Mouse (Mus musculus) embryo, embryonic 11 days (tissue): ENCODE results near the gene Fam174a.
A peak's percentile ranks its signal among the peaks of the same experiment; 100 is the strongest.

Experiments used
- DNase-seq: peaks from one replicate; pipeline ENCODE4 v3.0.0-alpha.2; 2015

The Fam174a gene

DNA sequence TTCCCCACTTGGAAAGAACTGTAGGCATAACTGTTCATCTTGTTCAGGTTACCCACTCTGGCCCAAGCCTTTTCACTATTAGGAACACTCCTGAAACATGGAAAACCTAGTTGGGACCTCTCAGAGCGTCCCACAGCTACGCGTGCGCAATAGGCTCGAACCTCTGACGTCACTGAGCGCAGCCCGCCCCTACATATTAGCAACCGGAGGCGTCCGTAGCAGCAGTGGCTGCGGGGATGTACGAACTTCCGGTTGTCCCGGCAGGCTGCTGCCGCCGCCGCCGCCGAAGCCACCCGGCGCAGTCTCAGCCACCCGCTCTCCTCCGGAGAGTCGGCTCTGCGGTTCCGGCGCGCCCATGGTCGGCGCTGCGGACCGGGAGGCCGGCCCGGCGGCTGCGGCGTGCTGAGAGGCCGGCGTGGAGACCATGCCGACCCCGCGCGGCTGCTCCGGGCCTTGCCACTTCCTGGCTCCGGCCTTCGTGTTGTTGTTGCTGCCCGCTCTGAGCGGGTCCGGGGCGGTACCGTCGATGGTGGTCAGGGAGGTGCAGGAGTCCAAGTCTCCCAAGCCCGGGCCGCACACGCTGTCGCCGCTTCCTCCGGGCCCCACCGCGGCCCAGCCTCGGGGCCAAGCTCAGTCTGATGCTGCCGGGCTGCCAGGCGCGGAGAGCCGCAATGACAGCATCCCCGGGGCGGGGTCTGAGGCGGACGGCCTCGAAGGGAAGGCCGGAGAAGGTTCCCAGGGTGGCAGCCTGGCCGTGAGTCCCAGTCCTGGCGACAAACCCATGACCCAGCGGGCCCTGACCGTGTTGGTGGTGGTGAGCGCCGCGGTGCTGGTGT is at the start of gene Fam174a:
Fam174a (plus strand) TSS at position 231 of the 836 bp plus-strand sequence.
- DNase-seq = peak; percentile 95

DNA sequence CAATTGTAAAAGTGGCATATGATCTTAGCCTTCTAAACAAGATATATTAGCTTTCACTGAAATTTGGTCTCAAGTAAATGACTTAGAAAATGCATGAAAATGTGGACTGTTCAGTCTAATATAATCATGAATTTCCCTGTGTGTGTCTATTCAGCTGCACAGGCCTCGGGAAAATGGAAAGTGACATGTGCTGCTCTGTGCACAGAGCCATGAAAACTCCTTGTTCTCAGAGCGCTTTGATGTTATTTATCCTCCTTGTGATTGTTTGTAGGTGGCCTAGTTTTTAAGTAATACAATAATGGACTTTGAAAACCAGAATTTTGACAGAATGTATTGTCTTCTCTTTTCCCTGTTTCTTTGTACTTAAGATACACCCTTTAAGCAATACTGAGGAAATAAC is 49.6 kb upstream of the Fam174a start:
- no peak for DNase-seq

DNA sequence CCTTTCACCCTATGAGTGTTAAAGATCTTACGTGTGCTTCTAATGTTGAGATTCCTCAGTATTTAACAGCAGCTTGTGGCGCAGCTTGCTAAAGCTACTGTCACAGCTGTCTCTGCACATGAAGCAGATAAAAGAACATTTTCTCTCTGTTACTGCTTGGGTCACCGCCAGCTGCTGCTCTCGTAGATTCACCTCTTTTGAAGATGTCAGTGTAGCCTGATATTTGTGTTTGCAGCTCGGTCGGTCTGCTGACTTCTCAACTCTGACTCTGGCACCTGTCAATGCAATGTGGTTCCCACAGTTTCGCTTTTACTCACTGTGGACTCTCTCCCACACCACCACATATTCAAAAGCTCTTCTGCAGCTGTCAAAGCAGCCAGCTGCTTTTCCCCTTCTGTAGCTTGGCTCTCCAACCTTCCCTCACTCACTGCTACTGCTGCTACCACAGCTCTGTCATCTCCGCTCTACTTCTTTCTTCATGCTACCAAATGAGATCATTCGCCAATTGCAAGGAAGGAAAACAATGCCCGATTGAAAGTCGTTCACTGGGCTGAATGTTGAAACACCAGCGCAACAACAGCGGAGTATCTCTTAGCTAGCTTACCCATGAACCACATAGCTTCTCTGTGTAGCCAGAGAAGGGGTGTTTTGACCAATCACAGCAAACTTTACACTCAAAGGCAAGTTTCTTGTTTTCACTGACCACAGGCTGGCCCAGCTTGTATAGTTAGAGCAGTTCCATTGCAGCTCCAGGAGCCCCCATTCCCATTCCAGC is 45.3 kb upstream of the Fam174a start:
- no peak for DNase-seq

DNA sequence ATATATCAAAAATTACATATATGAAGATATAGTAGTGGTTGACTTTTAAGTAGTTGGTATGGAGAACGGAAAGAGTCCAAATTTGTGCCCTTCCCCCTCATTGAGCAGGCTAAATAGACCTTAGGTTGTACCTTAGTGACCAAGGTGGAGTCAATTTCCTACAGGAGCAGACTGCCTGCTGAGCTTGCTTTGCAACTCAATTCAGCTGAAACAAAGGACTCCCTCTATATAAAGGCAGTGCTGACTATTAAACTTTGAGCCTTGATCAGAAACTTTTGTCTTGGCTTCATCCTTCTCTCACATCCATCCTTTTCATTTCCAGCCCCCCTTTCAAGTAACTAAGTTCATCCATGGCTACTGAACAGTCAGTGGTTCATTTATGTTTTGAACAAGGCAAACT is 40.1 kb upstream of the Fam174a start:
- DNase-seq = no peak

DNA sequence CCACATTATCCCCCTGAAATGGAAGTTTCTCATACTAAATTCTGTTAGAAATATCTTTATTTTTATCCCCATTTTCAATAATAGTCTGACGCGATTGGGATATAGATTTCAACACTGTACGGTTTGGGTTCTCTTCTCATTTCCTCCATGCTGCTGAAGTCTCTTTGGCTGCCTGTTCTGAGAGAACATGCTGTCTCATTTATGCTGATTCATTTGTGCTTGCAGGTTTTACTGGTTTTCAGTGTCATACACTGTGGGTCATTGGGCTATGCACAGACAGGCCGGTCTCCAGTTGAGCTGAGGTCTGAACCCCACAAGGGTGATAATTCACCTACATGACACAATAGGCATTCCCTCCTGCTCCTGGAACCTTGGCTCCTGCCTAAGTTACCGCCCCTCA is 5.1 kb upstream of the Fam174a start:
- DNase-seq = no peak

DNA sequence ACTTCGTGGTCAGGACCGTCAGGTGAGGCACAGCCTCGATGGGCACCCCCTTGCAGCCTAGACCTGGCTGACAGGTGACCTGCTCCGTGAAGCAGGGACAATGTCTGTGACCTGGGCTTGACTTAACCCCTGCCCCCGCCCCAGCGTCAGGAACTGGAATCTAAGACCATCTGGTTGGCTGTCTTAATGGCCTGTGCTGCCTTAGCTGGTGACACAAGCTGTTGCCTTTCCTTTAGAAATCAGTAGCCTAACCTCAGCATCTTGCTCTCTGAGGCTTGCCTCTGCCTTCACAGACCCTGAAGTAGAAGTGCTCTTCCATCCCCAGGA is 769 bp downstream of the Fam174a start:
- DNase-seq = peak; percentile 30

DNA sequence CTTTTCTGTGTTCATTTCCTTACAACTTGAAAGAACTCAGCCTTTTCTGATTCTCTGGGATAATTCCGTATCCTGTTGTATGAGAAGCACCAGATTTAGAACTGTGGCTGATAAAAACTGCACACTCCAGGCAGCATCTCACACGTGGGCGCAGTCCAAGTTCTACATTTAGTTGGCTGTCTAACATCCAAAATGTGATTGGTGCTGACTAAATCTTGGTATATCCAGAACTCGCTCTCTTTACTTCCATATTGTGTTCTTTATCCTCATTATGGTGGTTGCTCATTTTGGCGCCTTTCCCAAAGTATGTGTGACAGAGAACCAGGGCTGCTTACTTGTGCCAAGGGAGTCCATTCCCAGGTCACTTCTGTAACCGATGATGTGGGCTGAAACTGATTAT is 2.6 kb downstream of the Fam174a start:
- DNase-seq = no peak

DNA sequence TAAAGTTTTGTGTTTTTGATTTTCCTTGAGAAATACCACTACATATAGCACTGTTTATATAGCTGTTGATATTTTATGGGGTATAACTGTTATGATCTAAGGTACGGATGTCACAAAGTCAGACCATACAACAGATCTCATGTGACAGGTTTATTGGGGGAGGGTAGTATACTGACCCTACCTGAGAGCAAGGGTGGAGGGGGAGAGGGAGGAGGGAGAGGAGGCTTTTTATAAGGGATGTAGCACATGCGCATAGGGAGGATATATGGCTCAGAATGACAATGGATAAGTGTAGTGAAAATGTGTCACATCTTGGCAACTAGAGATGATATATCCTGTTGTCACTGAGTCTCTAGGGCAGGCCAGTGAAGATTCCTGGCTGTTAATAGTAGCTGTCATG is 8.8 kb downstream of the Fam174a start:
- DNase-seq = no peak

DNA sequence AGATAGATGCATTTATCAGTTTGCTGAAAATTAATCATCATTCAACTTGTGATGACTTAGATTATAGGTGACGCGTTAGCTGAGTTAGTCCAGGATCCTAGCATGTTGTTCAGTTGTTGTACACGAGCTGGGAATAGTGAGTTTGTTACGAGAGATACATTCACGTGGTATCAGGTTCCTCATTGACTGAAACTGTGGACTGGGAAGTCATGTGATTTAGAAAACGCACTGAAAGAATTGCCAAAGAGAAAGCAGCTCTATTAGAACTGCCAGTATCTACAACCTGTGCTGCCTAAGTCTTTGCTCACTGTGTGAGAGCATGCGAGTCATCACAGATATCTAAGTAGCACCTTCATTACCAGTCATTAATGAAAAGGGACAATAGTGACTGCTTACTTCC is 9.6 kb downstream of the Fam174a start:
- no peak for DNase-seq

DNA sequence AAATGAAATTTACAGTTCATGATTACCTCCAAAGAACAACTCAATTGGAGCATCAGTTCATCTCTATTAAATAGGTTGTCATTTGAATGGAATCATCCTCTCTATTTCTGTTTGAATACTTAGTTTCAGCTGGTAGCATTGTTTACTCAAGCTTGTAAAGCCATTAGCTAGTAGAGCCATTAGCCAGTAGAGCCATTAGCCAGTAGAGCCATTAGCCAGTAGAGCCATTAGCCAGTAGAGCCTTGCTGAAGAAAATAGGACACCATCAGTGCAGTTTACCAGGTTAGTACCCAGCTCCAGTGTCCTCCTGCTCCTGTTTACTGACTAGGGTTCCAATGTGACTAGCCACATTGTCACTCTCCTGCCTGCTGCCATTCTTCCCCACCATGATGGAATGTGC is 13.4 kb downstream of the Fam174a start:
- no peak for DNase-seq

DNA sequence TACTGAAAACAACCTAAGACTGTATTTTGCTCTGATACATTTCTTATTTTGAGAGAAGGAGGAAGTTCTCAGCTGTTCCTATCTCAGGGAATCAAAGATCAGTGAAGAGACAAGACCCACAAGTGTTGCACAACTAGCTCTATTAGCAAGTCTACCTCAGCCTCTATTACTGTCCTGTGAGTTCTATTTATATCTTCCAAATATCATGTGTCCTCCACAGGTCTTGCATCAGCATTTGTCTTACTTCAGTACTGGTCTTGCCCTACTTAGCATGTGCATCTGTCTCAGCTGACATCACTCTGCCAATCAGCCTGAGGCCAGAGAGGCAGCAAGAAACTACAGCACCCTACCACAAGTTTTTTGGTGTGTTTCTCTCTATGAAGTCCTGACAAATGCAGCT is 26.2 kb downstream of the Fam174a start:
- no peak for DNase-seq

DNA sequence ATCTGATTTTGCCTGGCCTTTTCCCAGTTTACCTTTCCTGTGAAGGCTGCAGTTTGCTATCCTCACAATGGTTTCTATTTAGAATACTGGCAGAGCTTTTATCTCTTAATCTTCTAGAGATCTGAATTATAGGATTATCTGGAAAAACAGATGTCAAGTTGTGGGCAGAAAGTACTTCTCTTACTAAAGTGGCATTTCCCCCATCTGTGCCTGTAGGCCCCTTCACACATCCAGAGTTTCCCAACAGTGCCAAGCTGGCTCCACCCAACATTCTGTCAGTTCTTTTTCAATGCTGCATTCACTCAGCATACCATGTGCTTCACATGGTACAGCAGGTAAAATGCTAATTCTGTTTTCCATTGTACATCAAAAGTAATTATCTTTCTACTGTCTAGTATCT is 28.8 kb downstream of the Fam174a start:
- no peak for DNase-seq

DNA sequence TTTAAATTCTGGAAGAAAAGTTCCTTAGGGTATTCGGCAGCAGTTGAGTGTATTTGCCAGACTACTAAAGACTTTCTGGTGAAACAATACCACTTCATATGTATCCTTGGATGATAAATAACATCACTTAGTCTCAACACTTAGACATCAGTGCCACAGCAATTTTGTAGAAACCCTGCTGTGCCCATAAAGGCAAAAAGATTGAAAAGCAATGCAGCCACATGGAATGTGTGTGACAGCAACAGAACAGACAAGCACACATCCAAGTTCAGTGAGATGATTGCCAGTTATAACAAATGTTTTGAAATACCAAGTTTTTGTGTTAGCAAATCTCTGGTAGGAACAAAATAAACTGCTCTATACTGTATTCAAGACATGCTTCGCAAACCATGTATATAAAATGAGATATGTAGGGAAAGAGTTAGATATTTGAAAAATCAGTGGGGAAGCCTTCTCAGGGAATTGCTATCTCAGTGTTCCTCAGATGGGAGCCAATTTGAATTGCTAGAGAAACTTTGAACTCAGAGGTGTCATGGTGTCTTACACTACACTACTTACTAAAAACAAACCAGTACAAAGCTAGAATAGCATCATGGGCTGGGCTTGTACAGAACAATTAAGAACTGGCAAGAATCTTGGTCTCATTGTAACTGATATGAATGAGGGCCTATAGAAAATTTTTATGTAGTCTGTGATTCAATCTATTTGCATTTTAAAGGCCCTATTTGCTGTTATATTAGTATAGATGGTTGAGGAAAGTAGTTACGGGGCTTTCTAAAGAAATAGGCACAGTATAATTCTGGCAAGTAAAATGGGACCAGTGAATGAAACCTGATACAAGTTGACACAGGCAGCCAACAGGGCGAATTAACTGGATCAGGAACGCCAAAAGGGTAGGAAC is 30.4 kb downstream of the Fam174a start:
- DNase-seq = no peak

DNA sequence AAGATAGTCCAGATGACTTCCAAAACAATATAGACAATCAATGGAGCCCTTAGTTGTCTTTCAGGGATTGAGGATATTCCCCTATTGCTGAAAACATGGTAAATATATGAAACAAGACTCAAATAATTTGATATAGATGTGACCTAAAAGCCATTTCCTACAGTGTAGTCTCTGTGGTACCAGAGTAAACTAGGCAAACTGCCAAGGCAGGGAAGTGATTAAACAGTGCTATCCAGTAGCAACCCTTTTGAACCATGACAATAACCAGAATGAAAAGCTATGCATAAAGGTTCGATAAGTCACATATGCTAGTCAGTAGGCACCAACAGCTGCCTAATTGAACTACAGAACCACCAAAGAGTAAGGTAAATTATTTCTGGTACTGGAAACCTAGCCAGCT is 40.7 kb downstream of the Fam174a start:
- no peak for DNase-seq

DNA sequence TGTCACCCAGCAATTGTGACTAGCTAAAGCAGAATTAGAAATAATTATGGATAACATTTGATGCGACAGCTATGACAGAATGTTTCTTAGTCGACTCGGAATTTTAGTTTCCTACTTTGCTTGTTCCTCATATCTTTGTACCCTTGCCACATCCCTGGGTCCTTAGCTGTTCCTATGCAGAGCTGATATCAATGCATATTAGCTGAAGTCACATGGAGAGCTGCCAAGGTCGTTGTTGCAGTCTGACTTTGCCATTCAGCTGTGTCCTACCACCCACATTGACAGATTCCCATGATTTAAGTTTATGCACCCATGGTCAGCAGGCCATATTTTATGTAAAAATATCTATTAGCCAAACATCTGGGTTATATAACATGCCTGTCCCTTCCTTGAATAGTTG is 43.5 kb downstream of the Fam174a start:
- peak; percentile 2 for DNase-seq

DNA sequence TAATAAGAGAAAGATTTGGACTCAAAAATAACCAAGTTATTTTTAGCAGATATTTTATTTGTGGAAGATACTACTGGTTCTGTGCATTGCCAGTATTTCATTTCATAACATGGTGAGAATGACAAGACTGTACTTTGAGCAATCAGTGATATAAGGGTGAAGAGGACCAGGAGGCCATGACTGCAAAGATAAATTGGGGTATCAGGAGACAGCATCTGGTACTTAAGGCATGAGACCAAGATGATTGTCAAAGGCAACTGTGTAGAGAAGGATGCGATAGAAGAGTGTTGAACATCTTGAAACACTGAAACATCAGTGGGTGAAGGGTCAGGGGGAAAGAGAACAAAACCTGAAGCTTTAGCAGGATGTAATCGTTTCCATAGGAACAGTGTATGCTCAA is 50.3 kb downstream of the Fam174a start:
- DNase-seq = no peak

DNA sequence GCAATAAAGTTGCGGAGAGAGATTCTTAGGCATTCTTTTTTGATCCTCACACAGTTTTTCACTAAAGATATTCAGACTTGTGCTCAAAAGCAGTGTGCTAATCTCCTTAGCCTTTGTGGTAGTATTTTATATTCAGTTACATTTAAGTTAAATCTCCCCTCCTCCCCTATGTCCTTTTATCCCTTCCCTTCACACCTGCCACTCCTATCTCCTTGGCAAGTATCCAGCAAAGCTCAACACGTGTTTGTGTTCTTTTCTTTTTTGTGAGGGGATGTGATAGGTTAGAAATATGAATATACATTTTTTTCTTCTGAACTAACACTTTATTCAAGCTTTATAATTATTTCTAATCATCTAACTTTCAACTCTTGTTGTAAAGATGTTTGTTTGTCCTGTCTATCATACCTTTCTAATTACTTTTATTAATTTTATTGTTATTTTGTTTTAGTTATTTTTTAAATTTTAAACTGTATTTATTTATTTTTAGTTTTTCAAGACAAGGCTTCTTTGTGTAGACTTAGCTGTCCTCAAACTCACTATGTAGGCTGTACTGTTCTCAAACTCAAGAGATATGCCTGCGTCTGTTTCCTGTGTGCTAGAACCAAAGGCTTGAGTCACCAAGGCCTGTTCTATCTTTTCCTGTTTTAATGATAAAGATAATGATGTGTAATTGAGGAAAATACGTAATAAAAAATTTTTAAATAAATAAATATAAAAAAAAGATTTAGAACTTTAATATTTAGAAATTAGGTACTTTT is 53.4 kb downstream of the Fam174a start:
- DNase-seq = no peak

DNA sequence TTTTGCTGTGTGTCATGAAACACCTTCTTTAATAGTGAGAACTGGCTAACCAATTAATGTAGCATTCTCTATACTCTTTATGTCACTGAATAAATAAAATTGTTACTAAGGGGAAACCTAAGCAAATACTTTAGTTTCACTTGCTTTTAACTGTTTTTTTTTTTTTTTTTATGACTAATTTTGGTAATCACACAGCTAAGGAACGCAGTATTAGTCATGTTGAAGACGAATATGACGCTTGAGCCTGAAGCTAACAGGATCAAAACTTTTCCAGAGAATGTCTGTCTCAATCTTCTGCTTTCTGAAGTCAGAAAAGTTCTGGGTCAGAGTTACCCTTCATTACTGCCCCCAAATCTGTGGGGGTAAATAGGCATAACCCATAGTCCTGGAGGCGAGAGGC is 54.3 kb downstream of the Fam174a start:
- no peak for DNase-seq

DNA sequence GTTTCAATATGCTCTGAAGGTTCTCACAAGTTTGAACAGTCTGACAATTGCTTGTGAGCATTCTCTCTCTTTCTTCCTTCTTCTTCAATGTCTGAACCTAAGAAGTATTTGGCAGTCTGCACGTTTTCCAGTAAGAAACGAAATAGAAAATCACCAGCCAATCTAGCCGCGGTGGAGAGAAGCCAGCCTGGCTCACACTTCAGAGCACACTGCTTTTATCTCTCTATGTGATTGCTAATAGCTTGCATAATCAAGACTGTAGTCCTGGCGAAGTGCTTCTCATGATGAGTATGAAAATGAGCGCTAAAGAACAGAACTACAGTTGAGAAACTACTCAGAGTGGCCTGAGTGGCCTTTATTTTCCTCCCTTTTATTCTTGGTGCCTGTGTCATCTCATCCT is 62.0 kb downstream of the Fam174a start:
- no peak for DNase-seq

DNA sequence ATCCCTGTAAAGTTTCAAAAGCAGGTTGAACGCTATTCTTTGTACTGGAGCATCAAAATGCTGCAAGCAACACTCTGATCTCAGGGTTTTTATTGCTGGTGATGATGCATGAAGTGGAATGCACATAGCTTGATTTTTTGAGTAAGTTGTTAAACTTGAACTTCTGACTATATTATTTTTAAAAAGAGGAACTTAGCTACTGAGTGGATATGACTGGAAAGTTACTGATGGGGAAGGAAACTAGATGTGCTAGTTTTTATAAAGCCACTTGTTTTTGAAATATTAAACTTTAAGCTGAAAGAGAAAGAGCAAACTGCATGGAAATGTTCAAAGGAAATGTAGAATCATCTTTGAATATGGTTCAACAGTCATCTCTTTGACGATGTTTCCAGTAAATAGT is 67.6 kb downstream of the Fam174a start:
- no peak for DNase-seq
